Mouse (Mus musculus): ENCODE measurements around the gene Gmcl1.
A peak's percentile ranks its signal among the peaks of the same experiment; 100 is the strongest.

Gene Gmcl1

DNA sequence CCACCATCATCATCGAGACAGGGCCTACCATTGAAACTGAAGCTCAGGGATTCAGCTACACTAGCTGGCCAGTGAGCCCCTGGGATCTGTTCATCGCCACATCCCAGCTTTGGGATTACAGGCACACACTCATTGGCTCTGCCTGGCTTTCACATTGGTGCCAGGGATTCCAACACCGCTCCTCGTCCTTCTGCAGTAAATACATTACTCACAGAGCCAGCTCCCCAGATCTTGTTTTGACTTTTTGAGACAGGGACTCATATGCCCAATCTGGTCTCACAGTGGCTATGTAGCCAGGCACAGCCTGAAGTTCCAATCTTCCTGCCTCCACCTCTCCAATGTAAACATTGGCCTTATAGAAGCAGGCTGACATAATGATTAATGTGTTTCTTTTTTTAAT is 3.1 kb upstream of the Gmcl1 start:
- DNase-seq (ENCODE audit: low read depth): no peak

DNA sequence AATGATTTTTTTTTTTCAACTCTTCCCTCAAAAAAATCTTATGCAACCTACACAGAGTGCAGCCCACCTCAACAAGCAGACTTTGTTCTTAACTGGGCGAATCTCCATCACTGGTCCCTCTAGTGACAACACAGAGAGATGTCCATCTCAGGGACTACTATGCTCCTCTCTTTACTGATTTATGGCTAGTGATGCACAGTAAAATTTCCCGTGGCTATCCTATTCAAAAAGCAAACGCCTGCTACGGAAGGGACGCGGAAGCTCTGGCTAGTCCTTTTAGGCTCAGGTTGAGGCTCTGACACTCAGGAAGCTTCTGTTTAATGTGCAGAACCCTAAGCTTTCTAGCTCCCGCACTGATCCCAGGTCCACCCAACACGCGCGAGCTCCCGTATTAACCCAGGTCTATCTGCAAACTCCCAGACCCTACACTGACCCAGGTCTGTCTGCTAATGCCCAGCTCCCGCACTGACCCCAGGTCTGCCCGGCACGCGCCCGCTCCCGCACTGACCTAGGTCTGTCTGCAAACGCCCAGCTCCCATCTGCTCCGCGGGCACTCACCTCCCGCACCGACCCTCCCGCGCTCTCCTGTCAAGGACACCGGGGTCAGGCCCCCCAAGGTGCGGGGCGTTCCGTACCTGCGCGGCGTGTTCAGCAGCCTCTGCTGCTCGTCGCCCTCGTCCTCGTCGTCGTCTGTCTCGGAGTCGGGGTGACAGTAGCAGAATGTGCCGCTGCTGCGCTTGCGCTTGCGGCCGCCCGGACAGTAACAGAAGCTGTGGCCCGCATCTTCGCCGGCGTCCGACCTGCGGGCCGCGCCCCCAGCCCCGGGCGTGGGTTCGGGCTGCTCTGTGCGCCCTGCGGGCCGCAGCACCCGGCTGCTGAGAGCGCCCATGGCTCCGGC is 658 bp downstream of the Gmcl1 start:
- DNase-seq (ENCODE audit: low read depth): peak; percentile 48

DNA sequence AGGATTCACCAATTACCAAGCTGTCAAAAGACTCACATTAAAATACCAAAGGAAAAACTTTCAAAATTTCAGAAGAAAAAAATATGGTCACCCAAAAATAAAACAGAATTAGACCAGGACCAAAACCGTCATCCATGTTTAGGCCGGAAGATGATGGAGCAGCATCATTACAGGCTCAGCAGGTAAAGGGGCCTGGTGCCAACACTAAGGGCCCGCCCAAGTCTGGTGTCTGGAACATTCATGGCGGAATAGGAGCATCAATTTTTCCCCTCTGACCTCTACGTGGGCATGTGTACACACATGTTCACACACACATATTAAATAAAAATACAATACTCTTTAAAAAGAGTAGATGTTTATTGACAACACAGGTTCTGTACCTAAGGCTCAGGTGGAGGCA is 4.5 kb downstream of the Gmcl1 start:
- no peak for DNase-seq (ENCODE audit: low read depth)

DNA sequence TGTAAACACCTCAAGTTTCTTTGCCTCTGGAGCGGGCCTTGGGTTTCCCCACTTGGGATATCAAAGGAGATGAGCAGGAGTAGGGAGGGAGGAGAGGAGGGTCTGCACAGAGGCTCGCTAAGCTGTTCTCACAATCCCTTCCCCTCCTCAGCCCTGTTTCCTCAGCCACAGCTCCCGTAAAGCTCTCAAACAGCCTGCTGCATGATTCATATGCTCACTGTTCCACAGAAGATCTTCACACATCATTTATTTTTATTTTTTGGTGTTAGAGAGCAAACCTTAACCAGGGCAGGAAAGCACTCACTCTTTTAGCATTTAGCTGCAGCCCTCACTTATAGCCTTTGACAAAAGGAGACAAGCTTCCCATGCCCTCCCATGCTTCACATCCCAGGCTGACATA is 11.2 kb downstream of the Gmcl1 start:
- DNase-seq (ENCODE audit: low read depth): no peak

DNA sequence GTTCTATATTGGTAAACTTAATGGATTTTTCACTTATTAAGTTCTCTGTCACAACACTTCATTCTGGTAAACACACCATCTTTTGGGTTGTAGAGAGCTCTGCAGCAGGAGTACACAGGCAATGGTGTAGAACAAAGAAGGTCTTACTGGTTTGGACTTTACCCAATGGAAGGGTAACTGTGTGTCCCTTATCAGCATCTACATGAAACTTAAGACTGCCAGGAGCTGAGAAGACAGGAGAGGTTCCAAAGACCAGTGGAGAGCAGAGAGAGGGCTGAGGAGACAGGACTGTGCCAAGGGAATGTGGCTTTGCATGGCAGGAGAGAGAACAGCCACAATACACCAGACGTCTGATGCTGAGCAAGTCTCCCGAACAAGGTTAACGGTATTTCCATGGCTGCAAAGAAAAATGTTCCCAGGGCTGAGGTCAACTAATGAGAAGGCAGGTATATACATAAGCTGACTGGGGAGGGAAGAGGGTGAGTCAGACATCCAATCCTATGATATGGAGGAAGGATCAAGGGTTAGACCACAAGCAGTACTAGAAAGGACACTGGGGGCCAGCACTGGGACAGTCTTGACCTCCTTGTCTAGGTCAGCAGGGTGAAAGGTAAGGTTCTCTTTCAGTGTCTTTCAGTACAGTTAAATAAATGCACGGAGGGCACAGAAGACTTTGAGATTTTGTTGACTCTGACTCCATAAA is 25.0 kb downstream of the Gmcl1 start:
- no peak for DNase-seq (ENCODE audit: low read depth)

DNA sequence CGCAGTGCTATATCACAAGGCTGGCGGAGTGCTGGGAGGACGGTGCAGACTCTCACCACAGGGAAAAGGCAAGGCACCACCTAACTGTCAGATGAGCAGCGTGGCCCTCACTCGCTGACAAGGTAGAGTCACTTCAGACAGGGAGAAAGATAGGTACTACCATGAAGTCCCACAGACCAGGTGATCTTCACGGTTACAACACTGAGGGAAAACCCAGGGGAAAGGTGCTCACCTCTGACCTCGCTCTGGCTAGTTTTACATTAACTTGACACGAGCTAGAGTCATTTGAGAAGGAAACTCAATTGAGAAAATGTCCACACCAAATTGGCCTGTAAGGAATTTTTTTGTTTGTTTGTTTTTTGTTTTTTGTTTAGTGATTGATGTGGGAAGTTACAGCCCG is 30.6 kb downstream of the Gmcl1 start:
- DNase-seq (ENCODE audit: low read depth): no peak

DNA sequence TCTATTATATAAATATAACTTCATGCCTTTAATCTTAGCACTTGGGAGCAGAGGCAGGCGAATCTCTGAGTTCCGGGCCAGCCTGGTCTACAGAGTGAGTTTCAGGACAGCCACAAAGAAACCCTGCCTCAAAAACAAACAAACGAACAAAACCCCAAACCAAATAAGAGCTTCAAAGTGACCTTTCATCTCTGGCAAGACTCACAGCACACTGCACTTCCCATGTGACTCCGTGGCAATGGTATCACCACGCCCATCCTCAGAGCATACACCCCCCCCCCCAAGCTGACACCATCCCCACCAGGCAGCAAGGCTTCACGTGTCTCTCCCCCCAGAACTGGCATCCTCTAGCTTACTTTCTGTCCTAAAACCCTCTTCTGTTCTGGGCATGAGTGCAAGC is 35.3 kb downstream of the Gmcl1 start:
- DNase-seq (ENCODE audit: low read depth): no peak

DNA sequence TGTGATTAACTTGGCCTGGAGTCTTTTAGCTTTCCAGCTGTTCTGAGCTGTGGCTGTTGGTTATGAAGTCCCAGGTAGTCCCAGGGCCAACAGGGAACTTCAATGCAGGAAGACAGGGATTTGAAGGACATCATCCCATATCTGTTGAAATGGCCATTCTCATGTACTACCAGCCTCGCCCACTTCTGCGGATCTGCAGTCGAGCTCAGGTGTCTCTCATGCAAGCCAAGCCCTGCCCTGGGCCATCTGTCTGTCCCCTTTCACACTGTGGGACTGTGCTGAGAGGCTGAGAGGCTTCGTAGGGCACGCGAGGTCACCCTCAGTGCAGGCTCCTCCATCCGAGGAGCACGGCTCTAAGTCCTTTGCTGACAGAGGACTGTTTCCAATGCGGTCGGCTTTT is 37.0 kb downstream of the Gmcl1 start:
- DNase-seq (ENCODE audit: low read depth): no peak

DNA sequence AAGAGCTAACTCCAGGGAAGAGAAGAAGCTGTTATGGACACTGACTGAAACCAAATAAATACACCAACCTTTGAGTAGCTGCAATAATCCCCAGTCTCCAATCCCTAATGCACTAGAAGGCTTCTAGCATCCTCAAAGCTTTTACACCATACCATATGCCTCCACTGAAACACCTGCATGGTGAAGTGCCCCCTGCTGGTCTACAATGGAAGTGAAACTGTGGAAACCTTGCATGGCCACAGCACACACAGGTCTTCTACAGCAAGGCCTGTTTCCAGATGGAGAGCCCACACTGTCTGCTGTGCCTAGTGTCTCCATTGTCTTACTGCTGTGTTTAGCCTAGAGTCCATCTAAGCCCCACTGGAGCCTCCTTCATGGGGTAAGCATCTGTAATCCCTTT is 38.7 kb downstream of the Gmcl1 start:
- peak; percentile 85 for DNase-seq (ENCODE audit: low read depth)

DNA sequence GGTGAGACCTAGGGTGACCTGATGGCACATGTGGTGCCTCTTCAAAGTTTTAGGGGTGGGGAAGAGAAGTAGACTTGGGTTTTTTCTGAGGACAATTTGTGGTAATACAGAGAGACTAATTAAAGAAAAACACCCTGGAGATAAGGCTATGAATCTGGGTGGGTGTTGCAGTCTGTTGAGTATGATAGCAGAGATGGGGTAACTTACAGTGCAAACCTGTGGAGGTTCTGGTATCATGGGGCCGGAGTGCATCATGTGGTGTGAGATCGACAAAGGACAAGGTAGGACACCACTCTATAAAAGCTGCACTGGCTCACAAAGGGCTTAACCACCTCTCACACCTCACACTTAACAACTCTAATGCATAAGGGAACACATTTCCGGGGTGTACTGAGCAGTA is 43.5 kb downstream of the Gmcl1 start:
- DNase-seq (ENCODE audit: low read depth): no peak

DNA sequence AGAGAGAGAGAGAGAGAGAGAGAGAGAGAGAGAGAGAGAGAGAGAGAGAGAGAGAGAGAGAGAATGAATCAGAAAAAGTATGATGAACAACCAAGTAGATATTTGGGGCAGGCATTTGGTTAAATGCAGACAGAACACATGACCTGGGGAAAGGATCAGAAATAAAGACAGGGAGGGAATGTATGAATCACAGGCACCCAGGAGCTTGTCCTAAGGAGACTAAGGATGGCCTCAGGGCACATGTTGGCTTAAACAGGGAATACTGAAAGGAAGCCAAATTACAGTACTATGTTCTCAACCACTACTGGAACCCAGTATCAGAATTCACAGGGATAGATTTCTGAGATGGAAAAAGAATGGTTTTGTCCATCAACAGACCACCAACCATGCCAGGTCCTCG is 46.2 kb downstream of the Gmcl1 start:
- no peak for DNase-seq (ENCODE audit: low read depth)

DNA sequence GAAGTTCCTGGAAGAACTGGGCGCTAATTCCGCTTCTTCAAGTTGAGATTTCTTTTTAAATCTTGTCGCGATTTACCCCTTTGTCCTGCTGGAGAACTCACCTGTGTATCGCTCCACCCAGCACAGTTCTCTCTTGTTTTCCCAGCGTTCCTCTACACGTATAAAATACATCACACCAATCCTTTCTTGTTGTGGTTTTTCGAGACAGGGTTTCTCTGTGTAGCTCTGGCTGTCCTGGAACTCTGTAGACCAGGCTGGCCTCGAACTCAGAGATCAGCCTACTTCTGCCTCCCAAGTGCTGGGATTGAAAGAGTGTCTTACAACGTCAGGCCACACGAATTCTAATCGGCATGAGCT is 48.5 kb downstream of the Gmcl1 start:
- no peak for DNase-seq (ENCODE audit: low read depth)

DNA sequence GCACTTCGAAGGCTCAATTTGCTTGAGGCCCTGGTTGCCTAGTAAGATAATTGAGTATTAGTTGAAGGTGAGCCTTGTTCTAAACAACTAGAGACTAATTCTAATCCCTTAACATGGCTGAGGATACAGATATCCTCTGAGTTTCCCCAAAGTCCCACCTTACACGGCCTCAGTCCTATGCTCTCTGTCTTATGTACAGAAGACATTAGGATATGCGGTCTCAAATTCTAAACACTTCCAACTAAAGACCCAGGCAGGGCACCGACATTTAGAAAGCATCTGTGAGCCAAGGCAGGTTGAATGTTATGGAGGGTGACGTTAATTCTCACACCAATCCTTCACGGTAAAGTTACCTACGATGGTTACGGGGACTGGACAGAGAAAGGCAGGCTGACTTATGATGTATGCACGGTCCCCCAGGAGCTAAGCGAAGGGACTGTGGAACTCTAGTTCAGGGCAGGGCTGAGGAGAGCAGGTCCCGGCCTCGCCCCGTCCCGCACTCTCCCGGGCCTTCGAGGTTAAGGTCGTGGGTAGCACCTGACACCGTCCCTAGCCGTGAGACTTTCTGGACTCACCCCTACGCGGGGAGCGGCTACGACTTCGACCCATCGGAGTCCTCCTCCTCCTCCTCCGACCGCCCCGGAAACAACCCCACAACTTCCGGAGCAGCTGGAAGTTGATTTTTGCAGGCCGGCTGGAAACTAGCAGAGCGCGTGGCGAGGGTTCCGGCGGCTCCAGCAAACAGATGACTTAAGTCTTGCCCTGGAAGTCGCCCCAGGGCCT is 49.1 kb downstream of the Gmcl1 start, which contains the start of gene Snrnp27:
Gene Snrnp27, minus strand, starts transcription at position 651 of the 783 bp plus-strand sequence.
- peak; percentile 94 for DNase-seq (ENCODE audit: low read depth)

DNA sequence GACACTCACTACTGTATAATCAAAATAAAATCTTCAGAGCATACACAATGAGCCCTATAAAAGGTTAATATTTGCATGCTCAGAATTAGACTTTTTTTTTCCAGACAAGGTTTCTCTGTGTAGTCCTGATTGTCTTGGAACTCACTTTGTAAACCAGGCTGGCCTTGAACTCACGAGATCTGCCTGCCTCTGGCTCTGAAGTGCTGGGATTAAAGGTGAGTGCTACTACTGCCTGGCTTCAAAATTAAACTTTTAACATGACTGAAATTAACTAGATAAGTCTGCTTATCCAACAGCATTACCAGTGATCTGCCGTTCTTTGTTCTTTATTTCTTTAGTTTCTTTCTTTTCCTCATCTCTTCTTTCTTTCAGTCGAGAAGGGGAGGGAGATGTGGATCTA is 51.9 kb downstream of the Gmcl1 start:
- no peak for DNase-seq (ENCODE audit: low read depth)

DNA sequence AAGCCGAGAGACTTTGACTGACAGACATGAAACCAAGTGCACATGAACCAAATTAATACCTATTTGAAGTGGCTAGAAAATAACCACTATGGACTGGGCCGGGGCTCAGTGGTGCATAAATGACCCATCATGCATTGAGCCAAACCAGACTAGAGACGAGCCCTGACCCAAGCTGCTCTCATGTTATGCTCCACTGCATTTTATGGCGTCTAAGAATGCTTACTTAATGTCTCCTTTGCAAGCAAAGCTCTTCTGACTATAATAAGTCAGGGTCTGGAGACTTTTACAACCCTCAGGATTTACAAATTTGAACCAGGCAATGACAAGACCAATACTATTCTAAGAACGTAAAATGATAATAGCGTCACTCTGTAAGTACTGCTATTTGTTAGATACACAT is 54.8 kb downstream of the Gmcl1 start:
- no peak for DNase-seq (ENCODE audit: low read depth)

DNA sequence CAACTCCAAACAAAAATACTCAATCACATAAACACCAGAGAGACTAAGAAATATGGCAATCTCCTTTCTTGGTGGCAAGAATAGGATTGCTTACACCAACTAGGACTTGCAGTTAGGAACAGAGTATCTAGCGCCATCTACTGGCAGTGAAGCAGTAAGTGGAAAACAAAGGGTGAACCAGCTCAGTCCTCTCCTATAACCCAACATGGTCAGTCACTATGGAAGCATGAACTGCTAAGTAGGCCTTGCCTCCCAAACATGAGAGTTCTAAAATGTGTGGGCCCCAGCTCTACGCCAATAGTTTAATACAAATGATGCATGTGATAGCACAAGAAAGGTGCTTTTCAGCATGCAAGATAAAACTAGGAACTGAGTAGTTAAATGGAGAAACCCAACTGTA is 62.3 kb downstream of the Gmcl1 start:
- DNase-seq (ENCODE audit: low read depth): peak; percentile 89

DNA sequence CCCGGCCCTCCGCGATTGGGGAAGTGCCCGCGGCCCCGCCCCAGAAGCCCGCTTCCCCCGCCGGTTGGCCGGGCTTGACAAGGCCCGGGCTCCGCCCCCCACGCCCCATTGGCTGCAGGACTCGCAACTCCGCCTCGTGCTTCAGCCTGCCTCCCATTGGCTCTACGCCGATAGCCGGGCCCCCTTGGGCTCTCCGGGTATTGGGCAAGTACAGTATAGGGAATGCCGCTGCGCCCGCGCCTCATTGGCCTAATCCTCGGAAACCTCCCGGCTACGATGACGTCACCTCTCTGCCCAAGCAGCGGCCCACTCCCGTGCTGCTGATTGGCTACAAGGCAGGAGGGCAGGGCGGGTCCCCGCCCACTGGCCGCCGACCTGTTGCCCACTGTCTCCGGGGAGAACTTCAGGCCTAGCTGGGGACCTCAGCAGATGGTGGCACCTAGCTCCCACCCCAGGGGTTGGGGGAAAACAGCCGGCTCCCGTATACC is 63.9 kb downstream of the Gmcl1 start:
- DNase-seq (ENCODE audit: low read depth): peak; percentile 99

DNA sequence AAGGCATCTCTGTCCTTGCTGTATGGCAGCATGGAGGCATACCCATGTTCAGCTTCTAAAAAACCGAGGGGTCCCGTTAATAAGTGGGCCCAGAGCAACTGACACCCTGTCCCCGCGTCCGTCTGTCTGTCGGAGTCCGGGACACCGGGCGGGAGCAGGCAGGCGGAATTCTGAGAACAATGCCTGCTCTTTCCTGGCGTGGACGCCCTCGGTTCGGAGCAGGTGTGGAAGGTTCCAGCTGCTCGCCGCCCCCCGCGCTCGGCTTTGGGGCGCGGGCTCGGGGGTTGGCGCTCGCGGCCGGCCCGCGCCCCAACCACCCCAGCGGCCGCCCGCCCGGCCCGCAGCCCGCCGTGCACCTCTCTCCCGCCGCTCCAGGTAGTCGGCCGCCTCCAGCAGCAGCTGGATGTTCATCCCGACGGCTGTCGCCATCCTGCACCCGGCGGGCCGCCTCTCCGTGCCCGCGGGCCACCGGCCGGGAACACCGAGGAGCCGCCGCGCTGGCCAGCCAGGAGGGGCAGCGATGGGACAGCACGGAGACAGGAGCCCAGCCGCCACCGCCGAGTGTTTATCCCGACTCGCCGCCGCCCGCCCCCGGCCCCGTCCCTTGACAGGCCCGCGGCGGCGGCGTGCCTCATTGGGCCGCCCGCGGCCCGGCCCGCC is 64.5 kb downstream of the Gmcl1 start, which contains the start of gene Mxd1:
Gene Mxd1, minus strand, starts transcription at position 582 of the 660 bp plus-strand sequence.
- no peak for DNase-seq (ENCODE audit: low read depth)

DNA sequence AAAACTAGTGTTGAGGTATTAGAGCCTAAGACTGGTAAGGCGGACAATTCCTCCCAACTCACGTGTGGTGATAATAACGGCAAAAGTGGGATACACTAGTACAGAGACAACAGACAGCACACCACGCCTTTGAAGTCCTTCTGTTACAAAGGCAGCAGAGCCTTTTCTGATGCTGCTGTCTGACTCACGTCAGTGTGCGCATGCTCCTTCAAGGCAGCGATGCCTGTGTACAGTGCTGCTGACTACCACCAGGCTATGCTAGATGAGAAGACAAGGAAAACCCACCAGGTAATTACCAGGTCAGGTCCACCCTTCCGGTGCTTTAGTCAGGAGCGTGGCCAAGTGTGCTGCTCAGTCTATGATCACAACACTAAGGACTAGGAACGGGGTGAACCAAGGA is 66.1 kb downstream of the Gmcl1 start:
- peak; percentile 26 for DNase-seq (ENCODE audit: low read depth)

DNA sequence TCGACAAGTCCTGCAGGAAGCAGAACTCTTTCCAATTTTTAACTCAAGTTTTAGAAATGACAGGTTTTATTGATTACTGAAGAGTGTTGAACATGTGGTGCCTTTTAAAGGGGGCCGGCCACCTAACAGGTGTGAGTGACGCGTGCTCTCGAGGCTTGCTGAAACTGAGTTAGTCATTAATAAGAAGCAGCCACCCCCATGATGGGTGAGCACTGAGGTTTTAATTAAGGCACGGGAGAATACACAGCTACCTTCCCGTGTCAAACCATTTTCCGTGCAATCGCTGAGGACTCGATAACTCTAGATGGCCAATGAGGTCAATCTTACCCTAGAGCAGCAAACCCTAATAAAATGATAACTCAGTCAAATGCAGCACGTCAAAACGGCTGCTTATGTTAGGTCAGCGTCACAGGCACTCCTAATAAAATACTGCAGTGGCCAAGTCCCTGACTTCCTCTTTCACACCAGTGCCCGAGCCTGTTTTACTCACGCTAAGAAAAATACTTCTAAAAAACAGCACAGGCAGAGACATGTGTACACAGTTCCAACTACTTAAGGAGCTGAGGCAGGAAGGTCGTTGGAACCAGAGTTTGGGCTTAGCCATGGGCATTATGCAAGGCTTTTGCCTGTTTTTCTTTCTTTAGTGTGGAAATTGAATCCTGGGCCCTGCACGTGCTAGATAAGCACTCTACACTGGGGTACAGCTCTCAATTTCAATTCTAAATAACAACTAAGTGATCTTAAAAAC is 67.4 kb downstream of the Gmcl1 start:
- DNase-seq (ENCODE audit: low read depth): no peak

DNA sequence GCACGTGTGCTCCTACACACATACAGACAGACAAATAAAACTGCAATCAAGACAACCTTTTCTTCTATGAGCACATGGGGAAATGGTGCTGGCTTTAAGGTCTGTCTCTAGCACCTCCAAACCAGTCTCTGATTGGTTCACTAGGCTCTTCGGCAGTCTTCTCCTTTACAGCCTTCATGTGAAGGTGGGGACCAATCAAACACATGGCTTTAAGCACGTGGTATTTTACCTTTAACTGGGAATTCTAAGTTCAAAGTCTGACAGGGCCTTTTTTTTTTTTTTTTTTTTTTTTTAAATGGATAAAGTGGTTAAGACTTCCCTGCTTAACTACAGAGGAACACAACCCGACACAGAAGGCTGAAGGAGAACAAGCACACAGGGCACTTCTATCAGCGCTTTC is 68.1 kb downstream of the Gmcl1 start:
- no peak for DNase-seq (ENCODE audit: low read depth)

Measured in naive thymus-derived CD4-positive, alpha-beta T cell, adult 2 months (primary cell).